Mouse (Mus musculus): Measurements from ENCODE around the gene Rnf7.

Gene Rnf7

DNA sequence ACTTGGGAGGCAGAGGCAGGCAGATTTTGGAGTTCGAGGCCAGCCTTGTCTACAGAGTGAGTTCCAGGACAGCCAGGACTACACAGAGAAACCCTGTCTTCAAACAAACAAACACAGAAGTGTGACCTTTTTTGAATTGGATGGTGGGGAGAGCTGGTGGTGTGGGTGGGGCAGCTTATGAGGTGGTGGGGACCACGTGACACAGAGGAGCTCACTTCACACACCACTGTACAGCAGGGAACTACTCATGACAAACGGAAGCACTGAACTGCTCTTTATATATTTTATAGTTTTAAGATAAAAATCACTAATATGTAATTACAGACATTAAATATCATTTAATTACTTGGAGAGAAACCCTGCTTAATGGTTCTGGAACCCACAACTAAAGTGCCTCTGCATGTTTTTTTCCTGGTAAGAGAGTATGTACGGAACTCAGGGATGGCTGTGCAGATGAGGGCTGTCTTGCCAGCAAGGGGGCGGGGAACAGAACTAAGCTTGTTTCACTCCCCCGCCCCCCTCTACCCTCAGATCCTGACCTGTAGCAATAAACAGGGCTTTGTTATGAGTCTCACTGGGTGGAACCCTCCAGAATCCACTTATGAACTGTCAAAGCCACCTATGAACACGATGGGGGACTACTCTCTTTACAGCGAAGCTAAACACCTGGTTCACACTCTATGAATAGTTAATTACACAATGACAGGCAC lies 8.8 kb downstream of the Rnf7 start:
- DNase-seq (ENCODE audit: low spot score): no peak

DNA sequence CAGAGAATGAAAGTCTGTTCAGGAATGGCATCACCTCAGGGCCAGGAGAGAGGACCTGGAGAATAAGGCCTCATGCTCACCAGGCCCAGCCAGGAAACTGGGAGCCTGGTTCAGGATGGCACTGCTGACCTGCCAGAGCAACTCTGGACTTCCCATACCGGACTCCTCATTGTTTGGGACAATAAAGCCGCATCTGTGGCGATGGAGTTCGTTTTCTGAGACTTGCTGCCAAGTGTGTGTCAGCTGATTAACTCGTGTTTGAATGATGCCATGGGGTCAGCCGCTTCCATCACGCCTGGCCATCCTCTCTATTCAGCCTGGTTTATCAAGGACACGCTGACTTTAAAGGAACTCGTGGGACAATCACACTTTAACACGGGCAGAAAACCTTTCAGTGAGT lies 14.8 kb downstream of the Rnf7 start:
- DNase-seq (ENCODE audit: low spot score): no peak

DNA sequence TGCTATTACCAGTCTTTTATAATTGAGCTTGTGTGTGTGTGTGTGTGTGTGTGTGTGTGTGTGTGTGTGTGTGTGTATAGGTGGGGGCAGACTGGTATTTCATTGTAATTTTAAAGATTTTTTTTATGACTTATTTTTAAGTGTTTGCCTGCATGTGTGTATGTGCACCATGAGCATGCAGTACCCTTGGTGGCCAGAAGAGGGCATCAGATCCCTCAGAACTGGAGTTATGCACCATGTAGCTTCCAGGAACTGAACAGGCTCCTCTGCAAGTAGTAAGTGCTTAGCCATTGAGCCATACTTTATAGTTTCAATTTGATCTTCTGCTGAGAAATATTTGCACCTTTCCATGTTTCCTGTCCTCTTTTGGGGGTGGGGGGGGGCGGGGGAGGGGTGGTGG lies 16.9 kb downstream of the Rnf7 start:
- no peak for DNase-seq (ENCODE audit: low spot score)

DNA sequence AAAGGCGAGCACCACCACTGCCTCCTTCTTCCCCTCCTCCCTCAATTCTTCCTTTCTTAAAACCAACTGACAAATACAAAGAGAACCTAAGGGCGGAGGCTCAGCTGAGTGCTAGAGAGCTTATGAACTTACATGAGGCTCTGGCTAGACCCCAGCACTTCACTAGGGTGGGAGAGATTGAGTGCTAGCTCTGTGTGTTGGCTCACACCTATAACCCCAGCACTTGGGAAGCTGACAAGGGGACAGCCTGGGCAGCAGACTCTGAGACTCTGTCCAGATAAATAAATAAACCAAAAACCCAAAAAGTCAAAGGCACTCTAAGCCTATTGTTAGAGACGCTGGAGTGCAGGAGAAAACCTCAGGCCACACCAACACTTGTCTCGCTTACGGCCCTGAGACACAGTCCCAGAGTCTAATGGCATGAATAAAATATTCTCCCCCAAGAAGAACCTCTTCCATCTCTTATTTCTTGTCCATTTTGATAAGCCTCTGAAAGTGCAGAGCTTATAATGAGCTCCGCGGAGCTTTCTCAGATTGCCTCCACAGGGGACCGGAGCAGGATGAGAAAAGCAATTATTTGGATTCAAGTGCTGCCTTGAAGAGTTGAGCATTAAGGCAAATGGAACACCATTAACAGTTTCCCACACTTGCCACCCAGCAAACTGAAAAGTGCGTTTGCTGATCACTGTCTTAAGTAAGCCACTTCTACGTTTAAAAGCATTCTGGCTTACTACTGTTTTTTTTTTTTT lies 18.2 kb downstream of the Rnf7 start:
- no peak for DNase-seq (ENCODE audit: low spot score)

DNA sequence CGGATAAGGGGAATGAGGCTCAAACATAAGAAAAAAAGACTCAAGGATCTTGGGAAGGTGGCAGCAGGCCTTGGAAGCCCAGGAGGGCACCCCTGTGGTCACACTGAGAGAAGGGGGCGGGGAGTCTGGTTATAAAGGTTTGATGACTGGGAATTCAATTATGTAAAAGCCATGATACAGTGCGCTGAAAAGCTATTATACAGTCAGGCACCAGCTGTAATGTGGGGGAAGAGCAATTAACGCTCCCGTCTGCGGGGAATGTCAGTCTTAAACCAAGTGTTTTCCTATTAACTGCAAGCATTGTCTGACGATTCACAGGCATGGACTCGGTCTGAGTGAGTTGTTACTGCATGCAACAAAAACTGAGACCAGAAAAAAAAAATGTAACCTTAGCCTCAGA lies 22.9 kb downstream of the Rnf7 start:
- DNase-seq (ENCODE audit: low spot score): no peak

DNA sequence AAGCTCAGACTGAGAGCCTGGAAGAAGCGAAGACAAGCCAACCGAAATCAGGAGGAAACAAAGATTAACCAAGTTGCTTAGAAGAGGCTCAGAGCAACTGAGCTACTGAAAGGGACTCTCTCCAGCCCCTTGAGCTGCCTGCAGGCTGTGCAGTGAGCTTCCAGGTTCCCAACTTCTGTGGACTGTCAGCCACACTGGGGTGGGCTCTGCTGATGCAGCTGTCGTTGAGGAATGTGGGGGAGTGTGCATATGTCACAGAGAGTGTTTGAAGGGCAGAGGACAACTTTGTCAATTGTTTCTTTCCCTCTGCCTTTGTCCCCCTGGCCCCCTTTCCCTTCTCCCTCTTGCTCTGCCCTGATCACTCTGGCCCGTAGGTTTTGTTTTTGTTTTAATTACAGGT lies 25.5 kb downstream of the Rnf7 start:
- no peak for DNase-seq (ENCODE audit: low spot score)

DNA sequence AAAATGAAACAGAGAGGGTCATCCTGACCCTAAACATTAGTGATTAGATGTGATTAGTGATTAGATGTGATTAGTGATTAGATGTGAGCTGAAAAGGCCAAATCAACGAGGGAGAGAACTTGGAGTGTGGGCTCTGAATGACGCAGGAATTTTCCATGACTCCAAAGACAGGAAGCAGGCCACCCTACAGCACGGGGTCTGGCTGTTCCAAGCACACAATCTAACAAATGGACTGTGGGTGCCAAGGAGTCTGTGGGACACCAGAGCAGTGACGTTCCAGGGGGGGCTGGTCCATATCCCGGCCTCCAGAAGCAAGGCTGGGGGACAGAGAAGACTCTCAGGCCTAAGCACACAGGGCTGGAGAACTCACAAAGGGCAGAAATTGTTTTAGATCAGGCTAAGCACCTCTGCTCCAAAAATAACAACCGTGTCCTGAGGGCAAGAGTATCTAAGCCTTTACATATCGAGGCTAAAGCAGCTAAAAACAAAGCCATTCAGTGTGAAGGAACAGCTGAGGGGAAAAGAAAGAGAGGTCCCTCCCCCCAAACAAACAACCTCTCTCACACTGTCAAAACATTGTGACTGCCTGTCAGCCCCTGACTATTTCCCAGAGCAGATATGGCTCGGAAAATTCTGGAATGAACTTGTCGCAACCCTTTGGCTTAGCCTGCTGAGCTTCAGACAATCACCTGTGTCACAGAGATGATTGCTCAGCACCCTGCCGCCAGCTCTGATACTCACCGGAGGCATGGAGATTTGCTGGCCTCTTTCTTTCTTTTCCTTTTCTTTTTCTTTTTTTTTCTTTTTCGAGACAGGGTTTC lies 27.4 kb downstream of the Rnf7 start:
- no peak for DNase-seq (ENCODE audit: low spot score)

DNA sequence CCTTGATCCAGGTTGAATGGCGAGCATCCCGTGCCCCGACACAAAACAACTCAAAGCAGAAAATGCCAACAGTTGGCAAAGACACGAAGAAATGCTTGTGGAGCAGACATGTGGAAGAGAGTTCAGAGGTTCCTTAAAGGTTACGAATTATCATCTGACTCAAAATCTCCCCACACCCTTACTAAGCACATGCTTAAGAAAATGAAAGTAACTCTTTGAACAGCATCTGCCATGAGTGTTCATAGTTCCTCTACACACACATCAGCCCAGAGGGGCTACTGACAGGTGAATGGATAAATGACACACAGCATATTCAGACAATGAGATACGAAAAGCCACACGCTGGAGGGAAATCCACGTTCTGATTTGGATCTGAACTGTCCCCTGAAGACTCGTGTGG lies 29.0 kb downstream of the Rnf7 start:
- DNase-seq (ENCODE audit: low spot score): no peak

DNA sequence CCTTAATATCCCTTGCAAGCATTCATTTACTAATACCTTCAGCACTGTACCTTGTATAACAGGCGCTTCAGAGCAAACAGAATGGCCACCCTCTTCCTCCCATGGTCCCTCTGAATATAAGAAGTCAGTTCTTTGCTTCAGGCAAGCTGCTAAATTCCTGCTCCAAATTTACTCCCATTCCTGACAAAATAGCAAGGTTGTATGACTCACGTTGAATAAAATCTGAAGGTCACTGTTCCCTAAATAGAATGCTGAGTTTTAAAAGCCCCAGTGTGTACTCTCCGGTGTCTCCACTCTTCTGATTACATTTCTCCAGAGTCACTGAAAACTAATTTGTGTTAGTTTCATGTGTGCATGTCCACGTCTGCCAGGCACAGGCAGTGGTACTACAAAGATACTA lies 33.1 kb downstream of the Rnf7 start:
- no peak for DNase-seq (ENCODE audit: low spot score)

DNA sequence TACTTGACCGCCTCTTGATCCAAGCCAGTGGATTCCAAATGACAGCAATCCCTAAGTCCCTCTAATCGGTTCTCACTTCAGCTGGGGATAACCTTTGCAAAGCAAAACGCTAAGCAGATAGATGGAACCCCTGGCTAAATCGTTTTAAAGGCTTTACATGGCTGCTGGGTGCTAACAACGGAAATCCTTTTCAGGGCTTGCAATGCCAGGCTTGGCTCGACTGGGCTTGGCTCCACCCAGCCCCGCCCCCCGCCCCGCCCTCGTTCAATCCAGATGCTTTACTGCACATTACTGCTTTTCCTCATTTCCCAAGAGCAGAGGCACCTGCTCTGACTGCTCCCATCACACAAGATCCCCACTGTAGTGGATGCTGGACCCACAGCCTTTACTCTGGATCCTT lies 36.4 kb downstream of the Rnf7 start:
- no peak for DNase-seq (ENCODE audit: low spot score)

DNA sequence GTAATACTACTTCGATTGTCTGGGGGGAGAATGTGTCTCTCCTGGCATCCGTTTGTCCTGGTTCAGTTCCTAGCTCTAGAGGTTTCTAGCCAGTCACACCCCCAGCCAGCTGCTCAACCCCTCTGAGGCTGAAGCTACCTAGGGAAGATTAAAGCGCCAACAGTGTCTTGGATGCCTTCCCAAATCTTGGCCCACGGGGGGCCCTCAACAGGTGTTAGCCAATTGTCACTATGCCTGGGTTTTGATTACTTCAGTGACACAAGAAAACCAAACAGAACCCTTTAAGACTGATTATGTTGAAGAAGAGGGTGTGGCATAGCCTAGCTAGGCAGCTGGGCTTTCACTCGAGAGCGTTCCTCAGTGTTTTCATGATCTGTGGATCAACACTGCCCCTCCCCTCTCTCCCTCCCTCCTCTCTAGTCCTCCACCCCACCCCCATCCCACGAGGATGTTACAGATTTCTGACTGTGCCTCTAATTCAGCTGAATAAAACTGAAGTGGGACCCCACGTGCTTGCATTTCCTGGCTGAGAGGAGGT lies 40.1 kb downstream of the Rnf7 start:
- no peak for DNase-seq (ENCODE audit: low spot score)

DNA sequence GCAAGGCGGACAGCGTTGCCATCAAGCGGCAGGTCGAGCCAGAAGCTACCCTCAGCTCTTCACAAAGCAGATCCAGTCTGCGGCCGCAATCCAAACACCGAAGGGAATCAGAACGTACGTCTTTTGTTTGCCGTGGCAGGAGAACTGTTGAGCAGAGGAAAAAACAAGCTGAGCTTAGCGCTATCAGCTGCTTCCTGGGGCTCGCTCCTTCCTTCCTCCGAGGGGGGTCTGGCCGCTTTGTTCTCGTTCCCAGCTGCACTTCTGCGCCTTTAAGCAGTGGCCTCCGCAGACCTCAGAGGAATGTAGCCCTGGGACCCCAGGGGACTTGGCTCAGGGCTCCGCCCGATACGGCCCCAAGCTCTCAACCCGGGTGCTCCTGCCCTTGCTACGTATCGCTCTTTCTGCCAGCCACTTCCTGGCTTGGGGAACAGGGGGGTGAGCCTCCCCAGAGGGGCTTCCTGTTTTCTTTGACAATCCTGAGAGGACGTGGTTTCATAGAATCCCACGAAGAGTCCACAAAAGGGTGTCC lies 40.6 kb downstream of the Rnf7 start:
- peak; percentile 58 for DNase-seq (ENCODE audit: low spot score)

DNA sequence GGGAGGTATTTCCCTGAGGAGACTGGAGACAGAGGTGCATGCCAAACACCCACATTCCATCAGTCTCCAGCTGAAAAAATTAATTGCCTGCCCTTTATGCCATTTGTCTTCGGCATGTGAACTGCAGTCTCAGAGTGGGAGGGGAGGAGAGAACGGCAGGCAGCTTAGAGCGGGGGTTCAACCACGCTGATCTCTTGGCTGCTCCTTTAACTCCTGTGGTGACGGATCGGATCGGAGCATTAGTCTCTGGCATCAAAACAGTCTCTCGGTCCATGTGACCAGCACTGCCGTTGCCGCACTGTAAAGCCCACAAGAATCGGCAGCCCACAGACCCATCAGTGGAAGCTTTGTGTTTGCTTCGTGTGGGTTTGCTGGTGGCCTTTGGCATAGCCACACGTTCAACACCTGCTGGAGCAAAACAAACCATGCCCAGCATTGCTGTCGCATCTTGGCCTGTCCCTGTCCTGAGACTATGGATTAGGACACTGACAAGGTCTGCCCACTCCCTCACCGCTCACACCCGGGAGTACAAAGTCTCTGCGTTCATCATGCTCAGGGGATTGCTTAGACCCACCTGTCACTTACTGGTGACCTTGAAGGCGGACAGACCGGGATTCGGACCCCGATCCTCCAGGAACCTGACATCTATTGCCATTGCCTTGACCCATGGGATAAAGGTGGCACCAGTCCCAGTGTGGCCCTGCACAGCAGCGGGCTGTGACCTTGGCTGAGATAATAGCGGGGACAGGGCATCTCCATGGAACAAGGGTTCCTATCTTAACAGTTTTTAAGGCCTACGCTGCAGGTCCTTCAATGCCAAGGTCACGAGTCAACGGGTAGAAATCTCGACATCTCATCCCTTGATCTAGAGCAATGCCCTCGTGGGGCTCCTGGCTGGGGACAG lies 41.3 kb downstream of the Rnf7 start:
- no peak for DNase-seq (ENCODE audit: low spot score)

DNA sequence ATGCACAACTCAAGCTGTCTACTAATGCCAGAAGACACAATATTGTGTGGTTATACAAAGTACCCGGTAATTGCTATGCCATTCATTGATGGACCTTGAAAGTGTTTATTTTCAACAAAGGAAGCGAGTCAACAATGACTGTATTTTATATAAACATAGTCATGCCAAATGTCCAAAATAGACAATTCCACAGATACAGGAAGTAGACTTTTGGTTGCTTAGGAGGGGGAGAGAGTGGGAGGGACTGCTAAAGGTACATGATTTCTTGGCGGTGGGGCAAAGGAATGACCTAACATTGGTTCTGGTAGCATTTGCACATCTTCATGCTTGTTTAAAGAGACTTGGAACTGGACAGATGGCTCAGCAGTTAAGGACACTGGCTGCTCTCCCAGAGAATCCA lies 45.9 kb downstream of the Rnf7 start:
- no peak for DNase-seq (ENCODE audit: low spot score)

DNA sequence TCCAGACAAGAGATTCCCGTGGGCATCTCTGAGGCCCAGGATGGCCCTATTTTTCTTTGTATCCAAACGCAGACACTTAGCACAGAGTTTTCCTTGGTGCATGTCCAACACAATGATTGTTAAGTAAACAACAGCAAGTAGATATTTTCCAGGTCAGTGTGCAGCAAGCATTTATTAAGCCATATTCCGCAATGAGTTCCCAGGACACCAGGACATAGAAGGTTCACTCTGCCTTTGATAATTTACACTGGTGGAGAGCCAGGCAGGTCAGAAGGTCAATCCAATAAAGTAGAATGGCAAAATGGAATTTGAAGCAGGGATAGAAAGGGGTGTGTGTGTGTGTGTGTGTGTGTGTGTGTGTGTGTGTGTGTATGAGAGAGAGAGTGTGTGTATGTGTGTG lies 47.4 kb downstream of the Rnf7 start:
- no peak for DNase-seq (ENCODE audit: low spot score)

DNA sequence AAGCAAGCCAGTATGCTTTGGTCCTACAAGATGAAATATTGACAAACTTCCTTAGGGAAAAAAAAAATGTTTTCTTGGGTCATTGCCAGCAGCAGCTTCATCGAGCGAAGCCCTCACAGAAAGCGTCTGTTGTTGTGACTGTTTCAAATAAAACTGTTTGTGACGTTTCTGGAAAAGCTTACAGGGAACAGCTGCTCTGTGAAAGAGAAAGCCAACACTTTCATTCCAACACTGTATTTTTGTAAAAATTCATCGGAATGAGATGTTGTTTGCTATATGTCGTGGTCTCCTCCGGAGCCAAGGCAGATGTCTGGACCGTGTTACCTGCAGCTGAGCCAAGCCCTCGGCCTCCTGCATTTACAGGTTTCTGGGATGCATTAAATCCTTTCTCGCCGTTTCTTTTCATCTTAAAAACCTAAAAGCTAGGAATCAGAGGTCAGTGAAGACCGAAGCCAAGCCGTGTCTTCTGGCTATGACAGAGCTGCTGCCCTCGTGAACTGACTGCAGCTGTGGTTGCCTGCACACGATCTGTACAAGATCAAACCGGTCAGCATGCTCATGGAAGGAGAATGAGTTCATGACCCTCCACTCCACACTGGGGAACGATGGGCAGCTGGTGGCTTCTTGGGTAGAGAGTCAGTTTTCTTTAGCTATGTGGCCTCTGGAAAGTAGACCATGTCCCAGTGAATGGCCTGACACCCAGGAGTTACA lies 50.0 kb downstream of the Rnf7 start:
- DNase-seq (ENCODE audit: low spot score): no peak

DNA sequence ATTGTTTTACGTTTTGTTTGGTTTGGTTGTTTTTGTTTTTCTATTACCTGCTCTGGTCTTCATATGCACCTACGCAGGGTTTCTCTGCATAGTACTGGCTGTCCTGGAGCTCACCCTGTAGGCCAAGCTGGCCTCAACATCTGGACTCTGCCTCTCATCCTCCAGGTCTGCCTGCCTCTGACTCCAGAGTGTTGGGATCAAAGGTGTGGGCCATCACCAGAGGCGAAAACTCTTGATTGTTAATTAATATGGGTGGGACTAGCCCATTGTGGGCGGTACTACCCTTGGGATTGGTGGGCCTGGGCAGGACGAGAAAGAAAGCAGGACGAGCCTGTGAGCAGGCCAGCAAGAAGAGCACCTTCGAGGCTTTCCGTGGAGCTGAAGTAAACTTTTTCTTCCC lies 54.4 kb downstream of the Rnf7 start:
- DNase-seq (ENCODE audit: low spot score): no peak
